Mouse (Mus musculus): ENCODE data around the gene Tjp1. TPM values are rescaled to one million over a fixed set of nuclear protein-coding genes. Genes with fewer than 3 reads are reported as not detected.

The Tjp1 gene
- polyA plus RNA-seq, 1 experiment from 2014 or later, result 18.7 TPM

DNA sequence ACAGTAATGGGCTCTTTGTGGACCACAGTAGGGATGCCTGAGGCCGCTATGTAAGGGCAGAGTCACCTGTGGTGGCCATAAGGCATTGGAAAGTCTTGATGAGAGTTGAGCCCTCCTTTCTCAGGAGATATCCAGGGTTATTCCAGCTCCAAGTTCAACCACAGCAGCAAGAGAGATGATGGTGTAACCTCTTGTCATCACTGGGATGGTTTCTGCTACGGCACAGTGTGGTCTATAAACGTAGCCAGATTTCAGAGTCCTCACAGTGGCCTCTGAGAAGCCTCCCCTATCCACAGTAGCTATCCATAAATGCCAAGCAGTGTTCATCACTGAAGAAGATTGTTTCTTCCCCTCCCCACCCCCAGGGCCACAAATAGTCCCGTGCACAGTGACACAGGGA is 251.8 kb downstream of the Tjp1 start:
- no peak overlapping the region for H3K4me3 ChIP-seq
- no peak for ATAC-seq (ENCODE audit: insufficient number of reproducible peaks, insufficient read depth, low FRiP score, low TSS enrichment, low read depth)
- no peak overlapping the region for H3K27ac ChIP-seq
- no peak overlapping the region for H3K4me2 ChIP-seq
- no peaks in the 10 kb centered on the region for H3K4me1 ChIP-seq
- H3K9me3 ChIP-seq, result no peaks in the 10 kb centered on the region
- no peak overlapping the region for H3K9ac ChIP-seq
- WGBS, result 78% methylated on average over 4 of the region's 4 CpGs
- no peaks in the 10 kb centered on the region for H3K27me3 ChIP-seq
- no peaks in the 10 kb centered on the region for H3K36me3 ChIP-seq

DNA sequence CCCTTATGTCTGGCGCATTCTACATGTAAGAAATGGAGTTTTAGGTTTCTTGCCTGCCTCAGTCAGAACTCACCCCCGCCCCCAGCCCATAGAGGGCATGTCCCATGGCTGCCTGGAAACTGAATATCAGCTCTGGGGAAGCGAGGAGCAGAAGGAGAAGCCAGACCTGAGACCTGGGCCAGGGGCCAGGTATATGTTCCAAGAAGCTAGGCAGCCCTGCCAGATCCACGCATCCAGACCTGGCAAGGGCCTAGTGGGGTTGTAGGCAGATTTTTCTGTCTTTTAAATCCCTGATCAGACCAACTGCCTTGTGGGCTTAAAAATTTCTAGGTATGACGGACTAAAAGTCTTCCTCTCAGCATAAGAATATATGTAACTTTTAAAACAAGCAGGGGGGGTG is 253.4 kb downstream of the Tjp1 start:
- Histone ChIP-seq H3K4me1 (no peaks in the 10 kb centered on the region), H3K4me3 (no peak overlapping the region)
- WGBS, result 73% methylated on average over 5 of the region's 5 CpGs

DNA sequence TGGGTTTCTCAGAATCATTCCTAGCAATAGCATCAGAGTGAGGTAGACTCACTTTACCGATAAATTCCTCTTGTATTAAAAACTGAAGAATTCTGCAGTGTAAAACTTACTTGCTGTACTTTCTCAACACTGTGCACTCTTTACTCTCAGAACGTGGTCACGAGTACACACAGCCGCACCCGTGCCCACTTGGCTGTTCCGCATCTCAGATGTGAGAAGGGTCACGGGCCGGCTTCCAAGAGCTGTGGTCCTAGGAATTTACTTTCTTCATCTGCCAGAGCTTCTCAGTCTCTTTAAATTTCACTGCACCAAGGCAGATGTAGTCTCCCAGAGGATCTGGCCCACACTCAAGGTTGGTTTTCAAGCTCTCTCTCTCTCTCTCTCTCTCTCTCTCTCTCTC is 277.9 kb downstream of the Tjp1 start:
- whole genome bisulfite sequencing, result 62% methylated on average over 8 of the region's 8 CpGs
- H3K36me3 ChIP-seq, result no peaks in the 10 kb centered on the region
- H3K4me2 ChIP-seq, result no peak overlapping the region
- no peak for ATAC-seq (ENCODE audit: insufficient number of reproducible peaks, insufficient read depth, low FRiP score, low TSS enrichment, low read depth)
- no peaks in the 10 kb centered on the region for H3K27me3 ChIP-seq
- no peak overlapping the region for H3K27ac ChIP-seq
- no peaks in the 10 kb centered on the region for H3K4me1 ChIP-seq
- H3K4me3 ChIP-seq, result no peak overlapping the region
- no peak overlapping the region for H3K9ac ChIP-seq
- peaks cover 2% of the 10 kb centered on the region; the same call in 1 of the 2 replicates for H3K9me3 ChIP-seq

More for the DNA sequence above, 253.4 kb downstream of the Tjp1 start:
- H3K4me2 ChIP-seq, result no peak overlapping the region
- H3K27ac ChIP-seq, result no peak overlapping the region
- H3K27me3 ChIP-seq, result no peaks in the 10 kb centered on the region
- no peaks in the 10 kb centered on the region for H3K36me3 ChIP-seq
- ATAC-seq (ENCODE audit: insufficient number of reproducible peaks, insufficient read depth, low FRiP score, low TSS enrichment, low read depth), result no peak
- H3K9ac ChIP-seq, result no peak overlapping the region
- no peaks in the 10 kb centered on the region for H3K9me3 ChIP-seq

Other genes with a start within 250 kb of the Tjp1 start
- 8.5 and 9.1 TPM in 2 replicates for gene Tarsl2, start 117.1 kb upstream of the Tjp1 start, polyA plus RNA-seq (2015; fragmentation: Nextera tagmentation; extraction: Ambion mirVana)
- 74.7 and 81.3 TPM in 2 replicates for gene Tm2d3, start 163.4 kb upstream of the Tjp1 start, polyA plus RNA-seq (2015; fragmentation: Nextera tagmentation; extraction: Ambion mirVana)